Mouse (Mus musculus) limb, embryonic 12.5 days (tissue): ENCODE data around the gene Gm10719. TPM values are rescaled to one million over a fixed set of nuclear protein-coding genes. Genes with fewer than 3 reads are reported as not detected.
"Not testable (repeated sequence)": the region's sequence is repeated elsewhere in the genome, so short reads cannot be mapped to it uniquely, and the experiment has no call there.

Experiments used
- ATAC-seq: fragments of 200-750 bp; cut with Nextera tagmentation; 2 replicates; pipeline ENCODE4 v1.8.0; 2017; ENCODE audit warnings: low read depth, moderate TSS enrichment; ENCODE audit not compliant: insufficient number of reproducible peaks, insufficient read depth, low FRiP score, low TSS enrichment
- H3K27ac ChIP-seq: fragments of 300-500 bp; sonication (generic); 2 replicates; pipeline ENCODE4 v1.5.1; 2016; ENCODE audit warnings: mild to moderate bottlenecking, moderate library complexity
- H3K27me3 ChIP-seq: fragments of 300-500 bp; sonication (generic); 2 replicates; pipeline ENCODE4 v1.6.1; 2016; ENCODE audit warnings: mild to moderate bottlenecking, moderate library complexity
- H3K36me3 ChIP-seq: fragments of 300-500 bp; sonication (generic); 2 replicates; pipeline ENCODE4 v1.6.1; 2016; ENCODE audit warnings: mild to moderate bottlenecking, moderate library complexity
- H3K4me1 ChIP-seq: fragments of 300-500 bp; sonication (generic); replicated peaks from 2 replicates; pipeline ENCODE4 v1.6.1; 2016
- H3K4me2 ChIP-seq: fragments of 300-500 bp; sonication (generic); 2 replicates; pipeline ENCODE4 v1.6.1; 2016; ENCODE audit warnings: mild to moderate bottlenecking, moderate library complexity
- H3K4me3 ChIP-seq: fragments of 300-500 bp; sonication (generic); replicated peaks from 2 replicates; pipeline ENCODE4 v1.5.1; 2016; ENCODE audit warnings: mild to moderate bottlenecking
- H3K9ac ChIP-seq: fragments of 300-500 bp; sonication (generic); replicated peaks from 2 replicates; pipeline ENCODE4 v1.6.1; 2016; ENCODE audit warnings: mild to moderate bottlenecking, moderate library complexity
- H3K9me3 ChIP-seq: fragments of 300-500 bp; sonication (generic); 2 replicates; pipeline ENCODE4 v1.6.1; 2016; ENCODE audit warnings: mild to moderate bottlenecking, moderate library complexity
- WGBS: fragments of 180-500 bp; shearing (Covaris S2); methylation state at CpG from one replicate; pipeline ENCODE4 v1.1.7; 2016; 5-methylcytosine and 5-hydroxymethylcytosine counted together
- microRNA-seq: library from miRNA; unstranded; fragments of <30 nt; microRNA quantifications from one replicate; pipeline ENCODE4, GENCODE M21; 2017
- polyA plus RNA-seq: library from polyadenylated mRNA; unstranded; fragments of >200 nt; fragmentation: Nextera tagmentation; extraction: Ambion mirVana; gene quantifications from 2 replicates; pipeline ENCODE4 v1.2.1, GENCODE M21; 2016

The Gm10719 gene
- polyA plus RNA-seq, 1 experiment from 2014 or later = 0.36 TPM

DNA sequence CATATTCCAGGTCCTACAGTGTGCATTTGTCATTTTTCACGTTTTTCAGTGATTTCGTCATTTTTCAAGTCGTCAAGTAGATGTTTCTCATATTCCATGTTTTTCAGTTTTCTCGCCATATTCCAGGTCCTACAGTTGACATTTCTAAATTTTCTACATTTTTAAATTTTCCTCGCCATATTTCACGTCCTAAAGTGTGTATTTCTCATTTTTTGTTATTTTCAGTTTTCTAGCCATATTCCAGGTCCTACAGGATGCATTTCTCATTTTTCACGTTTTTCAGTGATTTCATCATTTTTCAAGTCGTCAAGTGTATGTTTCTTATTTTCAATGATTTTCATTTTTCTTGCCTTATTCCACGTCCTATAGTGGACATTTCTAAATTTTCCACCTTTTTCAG is 9.5 kb downstream of the Gm10719 start:
- WGBS = 66% methylated on average over 9 of the region's 9 CpGs
- ATAC-seq, H3K4me2 ChIP-seq: not testable (repeated sequence)

DNA sequence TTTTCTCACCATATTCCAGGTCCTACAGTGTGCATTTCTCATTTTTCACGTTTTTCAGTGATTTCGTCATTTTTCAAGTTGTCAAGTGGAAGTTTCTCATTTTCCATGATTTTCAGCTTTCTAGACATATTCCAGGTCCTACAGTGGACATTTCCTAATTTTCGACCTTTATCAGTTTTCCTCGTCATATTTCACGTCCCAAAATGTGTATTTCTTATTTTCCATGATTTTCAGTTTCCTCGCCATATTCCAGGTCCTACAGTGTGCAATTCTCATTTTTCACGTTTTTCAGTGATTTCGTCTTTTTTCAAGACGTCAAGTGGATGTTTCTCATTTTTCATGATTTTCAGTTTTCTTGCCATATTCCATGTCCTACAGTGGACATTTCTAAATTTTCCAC is 10.0 kb downstream of the Gm10719 start:
- not testable (repeated sequence) for H3K27me3 ChIP-seq, ATAC-seq, H3K9me3 ChIP-seq, H3K27ac ChIP-seq, H3K4me2 ChIP-seq, H3K4me1 ChIP-seq, H3K36me3 ChIP-seq, H3K9ac ChIP-seq, H3K4me3 ChIP-seq
- 69% methylated on average over 9 of the region's 9 CpGs for WGBS

More for the DNA sequence above, 9.5 kb downstream of the Gm10719 start:
- not testable (repeated sequence) for H3K27ac ChIP-seq, H3K4me3 ChIP-seq, H3K9ac ChIP-seq, H3K36me3 ChIP-seq, H3K4me1 ChIP-seq, H3K27me3 ChIP-seq, H3K9me3 ChIP-seq

DNA sequence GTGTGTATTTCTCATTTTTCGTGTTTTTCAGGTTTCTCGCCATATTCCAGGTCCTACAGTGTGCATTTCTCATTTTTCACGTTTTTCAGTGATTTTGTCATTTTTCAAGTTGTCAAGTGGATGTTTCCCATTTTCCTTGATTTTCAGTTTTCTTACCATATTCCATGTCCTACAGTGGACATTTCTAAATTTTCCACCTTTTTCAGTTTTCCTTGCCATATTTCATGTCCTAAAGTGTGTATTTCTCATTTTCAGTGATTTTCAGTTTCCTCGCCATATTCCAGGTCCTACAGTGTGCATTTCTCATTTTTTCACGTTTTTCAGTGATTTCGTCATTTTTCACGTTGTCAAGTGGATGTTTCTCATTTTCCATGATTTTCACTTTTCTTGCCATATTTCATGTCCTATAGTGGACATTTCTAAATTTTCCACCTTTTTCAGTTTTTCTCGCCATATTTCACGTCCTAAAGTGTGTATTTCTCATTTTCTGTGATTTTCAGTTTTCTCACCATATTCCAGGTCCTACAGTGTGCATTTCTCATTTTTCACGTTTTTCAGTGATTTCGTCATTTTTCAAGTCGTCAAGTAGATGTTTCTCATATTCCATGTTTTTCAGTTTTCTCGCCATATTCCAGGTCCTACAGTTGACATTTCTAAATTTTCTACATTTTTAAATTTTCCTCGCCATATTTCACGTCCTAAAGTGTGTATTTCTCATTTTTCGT is 12.2 kb downstream of the Gm10719 start:
- H3K4me2 ChIP-seq, ATAC-seq, H3K4me1 ChIP-seq, H3K36me3 ChIP-seq, H3K27ac ChIP-seq, H3K27me3 ChIP-seq, H3K9ac ChIP-seq, H3K9me3 ChIP-seq, H3K4me3 ChIP-seq: not testable (repeated sequence)
- 67% methylated on average over 14 of the region's 16 CpGs for WGBS

DNA sequence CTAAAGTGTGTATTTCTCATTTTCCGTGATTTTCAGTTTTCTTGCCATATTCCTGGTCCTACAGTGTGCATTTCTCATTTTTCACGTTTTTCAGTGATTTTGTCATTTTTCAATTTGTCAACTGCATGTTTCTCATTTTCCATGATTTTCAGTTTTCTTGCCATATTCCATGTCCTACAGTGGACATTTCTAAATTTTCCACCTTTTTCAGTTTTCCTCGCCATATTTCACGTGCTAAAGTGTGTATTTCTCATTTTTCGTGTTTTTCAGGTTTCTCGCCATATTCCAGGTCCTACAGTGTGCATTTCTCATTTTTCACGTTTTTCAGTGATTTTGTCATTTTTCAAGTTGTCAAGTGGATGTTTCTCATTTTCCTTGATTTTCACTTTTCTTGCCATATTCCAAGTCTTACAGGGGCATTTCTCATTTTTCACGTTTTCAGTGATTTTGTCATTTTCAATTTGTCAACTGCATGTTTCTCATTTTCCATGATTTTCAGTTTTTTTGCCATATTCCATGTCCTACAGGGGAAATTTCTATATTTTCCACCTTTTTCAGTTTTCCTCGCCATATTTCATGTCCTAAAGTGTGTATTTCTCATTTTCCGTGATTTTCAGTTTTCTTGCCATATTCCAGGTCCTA is 13.6 kb downstream of the Gm10719 start:
- H3K4me3 ChIP-seq, H3K36me3 ChIP-seq, H3K4me1 ChIP-seq, H3K27ac ChIP-seq, H3K9me3 ChIP-seq, H3K4me2 ChIP-seq, H3K9ac ChIP-seq, H3K27me3 ChIP-seq: not testable (repeated sequence)
- ATAC-seq = peak; percentile 54; the same call in 1 of the 2 replicates
- WGBS = 63% methylated on average over 2 of the region's 10 CpGs

DNA sequence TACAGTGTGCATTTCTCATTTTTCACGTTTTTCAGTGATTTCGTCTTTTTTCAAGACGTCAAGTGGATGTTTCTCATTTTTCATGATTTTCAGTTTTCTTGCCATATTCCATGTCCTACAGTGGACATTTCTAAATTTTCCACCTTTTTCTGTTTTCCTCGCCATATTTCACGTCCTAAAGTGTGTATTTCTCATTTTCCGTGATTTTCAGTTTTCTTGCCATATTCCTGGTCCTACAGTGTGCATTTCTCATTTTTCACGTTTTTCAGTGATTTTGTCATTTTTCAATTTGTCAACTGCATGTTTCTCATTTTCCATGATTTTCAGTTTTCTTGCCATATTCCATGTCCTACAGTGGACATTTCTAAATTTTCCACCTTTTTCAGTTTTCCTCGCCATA is 17.1 kb downstream of the Gm10719 start, which contains the start of gene Gm17535:
Gene Gm17535 (plus strand): TSS at position 301 of the 400 bp plus-strand sequence.
- H3K9me3 ChIP-seq, H3K4me3 ChIP-seq, H3K27ac ChIP-seq, H3K9ac ChIP-seq, ATAC-seq, H3K4me2 ChIP-seq, H3K27me3 ChIP-seq, H3K4me1 ChIP-seq, H3K36me3 ChIP-seq: not testable (repeated sequence)
- 50% methylated on average over 1 of the region's 8 CpGs for WGBS

DNA sequence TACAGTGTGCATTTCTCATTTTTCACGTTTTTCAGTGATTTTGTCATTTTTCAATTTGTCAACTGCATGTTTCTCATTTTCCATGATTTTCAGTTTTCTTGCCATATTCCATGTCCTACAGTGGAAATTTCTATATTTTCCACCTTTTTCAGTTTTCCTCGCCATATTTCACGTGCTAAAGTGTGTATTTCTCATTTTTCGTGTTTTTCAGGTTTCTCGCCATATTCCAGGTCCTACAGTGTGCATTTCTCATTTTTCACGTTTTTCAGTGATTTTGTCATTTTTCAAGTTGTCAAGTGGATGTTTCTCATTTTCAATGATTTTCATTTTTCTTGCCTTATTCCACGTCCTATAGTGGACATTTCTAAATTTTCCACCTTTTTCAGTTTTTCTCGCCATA is 19.4 kb downstream of the Gm10719 start, which contains the start of gene Gm10715:
Gene Gm10715 (plus strand): TSS at position 301 of the 400 bp plus-strand sequence.
- WGBS = 75% methylated on average over 8 of the region's 8 CpGs
- not testable (repeated sequence) for H3K9ac ChIP-seq, H3K4me2 ChIP-seq, H3K36me3 ChIP-seq, H3K4me1 ChIP-seq, H3K27me3 ChIP-seq, H3K4me3 ChIP-seq, ATAC-seq, H3K27ac ChIP-seq, H3K9me3 ChIP-seq

DNA sequence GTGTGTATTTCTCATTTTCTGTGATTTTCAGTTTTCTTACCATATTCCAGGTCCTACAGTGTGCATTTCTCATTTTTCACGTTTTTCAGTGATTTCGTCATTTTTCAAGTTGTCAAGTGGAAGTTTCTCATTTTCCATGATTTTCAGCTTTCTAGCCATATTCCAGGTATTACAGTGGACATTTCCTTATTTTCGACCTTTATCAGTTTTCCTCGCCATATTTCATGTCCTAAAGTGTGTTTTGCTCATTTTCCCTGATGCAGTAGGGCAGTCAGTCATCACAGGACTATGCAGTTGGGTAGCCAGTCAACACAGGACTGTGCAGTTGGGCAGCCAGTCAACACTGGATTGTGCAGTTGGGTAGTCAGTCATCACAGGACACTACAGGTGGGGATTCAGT is 21.0 kb downstream of the Gm10719 start:
- not testable (repeated sequence) for H3K27ac ChIP-seq, H3K4me3 ChIP-seq, H3K36me3 ChIP-seq, H3K4me1 ChIP-seq, H3K27me3 ChIP-seq, H3K9ac ChIP-seq, ATAC-seq, H3K4me2 ChIP-seq
- 0 out of 2 replicates have a peak, but pooled peaks cover 10% of the 10 kb centered on the region for H3K9me3 ChIP-seq
- 69% methylated on average over 4 of the region's 4 CpGs for WGBS

Small RNAs within 50 kb of the gene (microRNA-seq; reads per million reads assigned to microRNA genes)
- not detected for gene Mir101c

Other genes starting within 250 kb of the Gm10719 start
- not detected in 2 replicates for gene Gm10722, start 16.5 kb upstream of the Gm10719 start, polyA plus RNA-seq
- gene Gm11168, start 14.1 kb upstream of the Gm10719 start, polyA plus RNA-seq = not detected in 2 replicates
- gene Gm10721, start 4.3 kb upstream of the Gm10719 start, polyA plus RNA-seq = not detected in 2 replicates
- not detected in 2 replicates for gene Gm10720, start 1.8 kb upstream of the Gm10719 start, polyA plus RNA-seq
- not detected in 2 replicates for gene Gm10718, start 6.1 kb downstream of the Gm10719 start, polyA plus RNA-seq
- not detected in 2 replicates for gene Gm10717, start 8.0 kb downstream of the Gm10719 start, polyA plus RNA-seq
- not detected in 2 replicates for gene Gm17535, start 17.2 kb downstream of the Gm10719 start, polyA plus RNA-seq
- not detected in 2 replicates for gene Gm10715, start 19.5 kb downstream of the Gm10719 start, polyA plus RNA-seq